Mouse (Mus musculus) myocyte (in vitro differentiated cells): Measurements from ENCODE around the gene Atad3a.

Experiments used
- E2F4 ChIP-seq: IDR thresholded peaks from one replicate; pipeline ENCODE4 v1.6.1; 2011; ENCODE audit warnings: mild to moderate bottlenecking, control low read depth, moderate library complexity; ENCODE audit not compliant: insufficient read depth
- MAX ChIP-seq: IDR thresholded peaks from one replicate; pipeline ENCODE4 v1.6.1; 2011; ENCODE audit warnings: low read depth, mild to moderate bottlenecking, control low read depth
- POLR2A ChIP-seq: IDR thresholded peaks from one replicate; pipeline ENCODE4 v1.6.1; 2011; ENCODE audit warnings: low read depth, mild to moderate bottlenecking, control low read depth, moderate library complexity; ENCODE audit not compliant: insufficient read length

GRCm38 (mm10) chr4:155771706-155772105, 10.8 kb upstream of the Atad3a start:
- TF ChIP-seq POLR2A = no peak
- TF ChIP-seq E2F4 = no peak
- no peak for TF ChIP-seq MAX
